Mouse (Mus musculus): ENCODE results near the gene Tmco3. TPM values are rescaled to one million over a fixed set of nuclear protein-coding genes. Genes with fewer than 3 reads are reported as not detected.

Tmco3 gene
- total and polyA plus RNA-seq, 3 experiments: 11.8 to 20.3 TPM; not detected in 1

GRCm38 (mm10) chr8:13301036-13301435 lies 13.0 kb downstream of the Tmco3 start:
- TF ChIP-seq POLR2A (IDR thresholded peaks at IDR 0.05; ENCODE audit: control insufficient read depth in 1 of 2, insufficient read depth in 1 of 2, low read depth in 1 of 2, low read length in 2 of 2, poor library complexity in 1 of 2): no peak
- TF ChIP-seq MEF2A (IDR thresholded peaks at IDR 0.05; ENCODE audit: extremely low read depth, insufficient replicate concordance, low read depth, low read length, poor library complexity, severe bottlenecking): no peak
- TF ChIP-seq EP300 (IDR thresholded peaks at IDR 0.05; ENCODE audit: low read depth in 1 of 2, low read length in 2 of 2): no peak
- TF ChIP-seq NRF1 (IDR thresholded peaks at IDR 0.05; ENCODE audit: insufficient read depth, low read depth, low read length, poor library complexity, severe bottlenecking): no peak
- no peak for TF ChIP-seq BHLHE40 (IDR thresholded peaks at IDR 0.05; ENCODE audit: borderline replicate concordance, low read depth, low read length)
- TF ChIP-seq ETS1 (IDR thresholded peaks at IDR 0.05; ENCODE audit: low read depth, low read length): no peak
- TF ChIP-seq POLR2AphosphoS2 (IDR thresholded peaks at IDR 0.05; ENCODE audit: low read length): no peak
- TF ChIP-seq MAX (IDR thresholded peaks at IDR 0.05; ENCODE audit: low read length): no peak
- no peak for TF ChIP-seq NELFE (IDR thresholded peaks at IDR 0.05; ENCODE audit: low read depth, low read length)
- TF ChIP-seq ELF1 (IDR thresholded peaks at IDR 0.05; ENCODE audit: low read depth, low read length): no peak
- no peak for TF ChIP-seq SIN3A (IDR thresholded peaks at IDR 0.05; ENCODE audit: low read length)
- TF ChIP-seq HCFC1 (IDR thresholded peaks at IDR 0.05; ENCODE audit: low read depth, low read length): no peak
- no peak for TF ChIP-seq ZNF384 (IDR thresholded peaks at IDR 0.05; ENCODE audit: low read depth, low read length)
- TF ChIP-seq TBP (IDR thresholded peaks at IDR 0.05; ENCODE audit: low read depth, low read length): no peak
- TF ChIP-seq MYB (IDR thresholded peaks at IDR 0.05; ENCODE audit: low read depth, low read length): no peak
- no peak for TF ChIP-seq USF2 (IDR thresholded peaks at IDR 0.05; ENCODE audit: borderline replicate concordance in 1 of 2, insufficient read depth in 1 of 2, low read depth in 1 of 2, low read length in 2 of 2)
- no peak for TF ChIP-seq CTCF (IDR thresholded peaks at IDR 0.05 in 2 of 3, conservative IDR thresholded peaks at IDR 0.05 in 1 of 3; ENCODE audit: control insufficient read depth in 1 of 3, insufficient read depth in 1 of 3, low read depth in 2 of 3, low read length in 3 of 3, poor library complexity in 1 of 3, severe bottlenecking in 1 of 3)
- TF ChIP-seq TAL1 (IDR thresholded peaks at IDR 0.05; ENCODE audit: low read length): no peak
- TF ChIP-seq RCOR1 (IDR thresholded peaks at IDR 0.05; ENCODE audit: low read depth, low read length): no peak
- Histone ChIP-seq H3K27ac (ENCODE audit: control insufficient read depth, low read depth, low read length) (no peak overlapping the region), H3K4me3 (ENCODE audit: control insufficient read depth in 1 of 2, insufficient read depth in 1 of 2, low read depth in 2 of 2, low read length in 2 of 2) (no peak overlapping the region), H3K4me1 (ENCODE audit: control insufficient read depth in 1 of 2, insufficient read depth in 2 of 2, low read length in 2 of 2) (no peaks in the 10 kb centered on the region), H3K27me3 (ENCODE audit: control insufficient read depth in 1 of 2, insufficient read depth in 2 of 2, low read length in 2 of 2) (no peaks in the 10 kb centered on the region), H3K79me2 (ENCODE audit: control insufficient read depth, insufficient read depth, low read length, poor library complexity) (no peaks in the 10 kb centered on the region), H3K9me3 (replicated peaks; ENCODE audit: insufficient read depth, low read length) (no peaks in the 10 kb centered on the region), H3K9ac (ENCODE audit: control insufficient read depth, low read depth, low read length, poor library complexity, severe bottlenecking) (no peak overlapping the region), H3K36me3 (ENCODE audit: control insufficient read depth in 1 of 2, insufficient read depth in 2 of 2, low read length in 2 of 2) (no peaks in the 10 kb centered on the region)
- no peak for DNase-seq (ENCODE audit: low read depth, low spot score)

DNA sequence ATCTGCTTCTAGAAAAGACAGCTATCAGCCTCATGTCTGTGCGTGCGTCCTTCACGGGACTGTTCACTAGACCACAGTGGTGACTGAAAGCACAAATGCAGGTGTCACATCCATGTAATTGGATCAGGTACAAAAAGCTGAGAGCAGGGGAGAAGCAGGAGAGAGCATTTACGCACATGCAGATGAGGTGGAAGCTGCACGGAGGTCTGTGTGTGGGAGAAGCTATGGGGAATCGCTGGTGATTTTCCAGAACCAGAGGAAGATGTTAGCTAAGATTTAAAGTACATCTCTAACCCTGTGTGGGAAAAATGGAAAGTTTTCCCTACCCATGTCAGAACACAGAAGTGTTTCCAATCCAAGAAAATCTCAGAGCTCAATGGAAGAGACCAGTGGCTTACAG lies 17.5 kb downstream of the Tmco3 start:
- Histone ChIP-seq H3K36me3 (ENCODE audit: control insufficient read depth in 1 of 2, insufficient read depth in 2 of 2, low read length in 2 of 2) (no peaks in the 10 kb centered on the region; a peak in 1 of 4 replicates), H3K27ac (ENCODE audit: control insufficient read depth, low read depth, low read length) (no peak overlapping the region), H3K4me3 (ENCODE audit: control insufficient read depth in 1 of 2, insufficient read depth in 1 of 2, low read depth in 2 of 2, low read length in 2 of 2) (no peak overlapping the region), H3K4me1 (ENCODE audit: control insufficient read depth in 1 of 2, insufficient read depth in 2 of 2, low read length in 2 of 2) (no peaks in the 10 kb centered on the region), H3K9ac (ENCODE audit: control insufficient read depth, low read depth, low read length, poor library complexity, severe bottlenecking) (no peak overlapping the region), H3K27me3 (ENCODE audit: control insufficient read depth in 1 of 2, insufficient read depth in 2 of 2, low read length in 2 of 2) (no peaks in the 10 kb centered on the region), H3K79me2 (ENCODE audit: control insufficient read depth, insufficient read depth, low read length, poor library complexity) (no peaks in the 10 kb centered on the region), H3K9me3 (replicated peaks; ENCODE audit: insufficient read depth, low read length) (no peaks in the 10 kb centered on the region)
- DNase-seq (ENCODE audit: low read depth, low spot score): no peak
- TF ChIP-seq ELF1 (IDR thresholded peaks at IDR 0.05; ENCODE audit: low read depth, low read length): no peak
- TF ChIP-seq GABPA (IDR thresholded peaks at IDR 0.05; ENCODE audit: low read depth, low read length): no peak
- TF ChIP-seq ZNF384 (IDR thresholded peaks at IDR 0.05; ENCODE audit: low read depth, low read length): no peak
- TF ChIP-seq TAL1 (IDR thresholded peaks at IDR 0.05; ENCODE audit: low read length): no peak
- no peak for TF ChIP-seq MEF2A (IDR thresholded peaks at IDR 0.05; ENCODE audit: extremely low read depth, insufficient replicate concordance, low read depth, low read length, poor library complexity, severe bottlenecking)
- TF ChIP-seq EP300 (IDR thresholded peaks at IDR 0.05; ENCODE audit: low read depth in 1 of 2, low read length in 2 of 2): no peak
- no peak for TF ChIP-seq POLR2A (IDR thresholded peaks at IDR 0.05; ENCODE audit: control insufficient read depth in 1 of 2, insufficient read depth in 1 of 2, low read depth in 1 of 2, low read length in 2 of 2, poor library complexity in 1 of 2)
- TF ChIP-seq HCFC1 (IDR thresholded peaks at IDR 0.05; ENCODE audit: low read depth, low read length): no peak
- TF ChIP-seq TBP (IDR thresholded peaks at IDR 0.05; ENCODE audit: low read depth, low read length): no peak
- TF ChIP-seq ETS1 (IDR thresholded peaks at IDR 0.05; ENCODE audit: low read depth, low read length): no peak
- no peak for TF ChIP-seq TCF12 (IDR thresholded peaks at IDR 0.05; ENCODE audit: low read depth, low read length)
- no peak for TF ChIP-seq NRF1 (IDR thresholded peaks at IDR 0.05; ENCODE audit: insufficient read depth, low read depth, low read length, poor library complexity, severe bottlenecking)
- TF ChIP-seq KAT2A (conservative IDR thresholded peaks at IDR 0.05; ENCODE audit: low read depth, low read length): no peak
- TF ChIP-seq NELFE (IDR thresholded peaks at IDR 0.05; ENCODE audit: low read depth, low read length): no peak
- no peak for TF ChIP-seq SMC3 (IDR thresholded peaks at IDR 0.05; ENCODE audit: low read depth, low read length)
- TF ChIP-seq SIN3A (IDR thresholded peaks at IDR 0.05; ENCODE audit: low read length): no peak
- no peak for TF ChIP-seq CHD1 (IDR thresholded peaks at IDR 0.05; ENCODE audit: low read depth, low read length)
